Mouse (Mus musculus): ENCODE results near the gene Trp53tg5.

DNA sequence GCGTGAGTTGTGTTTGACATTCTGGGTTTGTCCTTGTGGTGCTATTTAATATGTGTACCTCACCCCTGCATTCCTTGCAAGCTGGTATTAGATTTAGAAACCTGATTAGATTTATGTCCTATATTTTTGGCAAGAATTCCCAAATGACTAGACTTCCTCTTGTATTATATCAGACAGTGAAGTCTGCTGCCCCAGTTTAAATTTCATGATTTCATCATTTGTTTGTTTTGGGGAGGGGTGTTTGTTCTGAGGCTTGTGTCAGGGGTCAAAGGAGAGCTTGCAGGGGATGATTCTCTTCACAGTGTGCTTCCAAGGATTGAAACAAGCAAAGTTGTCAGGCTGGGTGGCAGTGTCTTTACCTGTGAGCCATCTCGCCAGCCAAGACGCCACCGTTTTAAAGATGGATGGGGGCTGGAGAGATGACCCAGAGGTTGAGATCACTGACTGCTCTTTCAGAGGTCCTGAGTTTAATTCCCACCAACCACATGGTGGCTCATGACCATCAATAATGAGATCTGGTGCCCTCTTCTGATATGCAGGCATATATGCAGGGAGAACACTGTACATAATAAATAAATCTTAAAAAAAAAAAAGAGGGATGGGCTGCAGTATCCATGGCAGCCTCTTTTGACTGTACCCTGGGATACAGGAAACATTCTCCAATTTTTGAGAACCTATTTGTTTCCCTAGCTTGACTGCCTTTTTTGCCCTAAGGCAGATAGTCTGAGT lies 32.3 kb upstream of the Trp53tg5 start:
- no peak for TF ChIP-seq FLI1 (IDR thresholded peaks at IDR 0.05; ENCODE audit: low read length)
- TF ChIP-seq GATA1 (IDR thresholded peaks at IDR 0.05; ENCODE audit: borderline replicate concordance, low read length) = no peak

All from megakaryocyte, embryonic 14.5 days (primary cell).